30 mouse cellular contexts compared by ENCODE assay signal in genomic region chr14:103741216-103741615, GRCm38 (mm10).
A peak's percentile ranks its signal among the peaks of the same experiment; 100 is the strongest.
DNase-seq lines count a peak whose midpoint lies in the region; ATAC-seq and TF ChIP-seq lines count a peak whose summit lies in the region.
"Had no signal": no experiment of that assay in that cellular context is flagged by ENCODE, and none has a peak within 500 bp of the region (broad histone marks: within the 10 kb centered on the region; RNA-seq: fewer than 3 reads in every experiment).

No protein-coding gene starts in this region.

- H3K36me3 ChIP-seq in heart, adult 2 months (ENCODE audit: control insufficient read depth, insufficient read depth, low read length) = no peaks in the 10 kb centered on the region
- H3K36me3 ChIP-seq in heart, embryonic 11.5 days (ENCODE audit: control insufficient read depth, insufficient read depth, low read length) = no peaks in the 10 kb centered on the region
- H3K36me3 ChIP-seq in kidney, postnatal 0 days (ENCODE audit: insufficient read depth, low read length) = no peaks in the 10 kb centered on the region
- no peaks in the 10 kb centered on the region for H3K36me3 ChIP-seq in hindbrain, embryonic 14.5 days (replicated peaks; ENCODE audit: control insufficient read depth, insufficient read depth)
- H3K36me3 ChIP-seq: embryonic facial prominence, embryonic 13.5 days; forebrain, embryonic 12.5 days; heart, embryonic 10.5 days; hindbrain, embryonic 13.5 days; limb, embryonic 13.5 days; liver, embryonic 13.5 days; lung, embryonic 15.5 days; midbrain, embryonic 10.5 days; neural tube, embryonic 13.5 days had no signal

- no peak overlapping the region for H3K9ac ChIP-seq in heart, adult 2 months (ENCODE audit: low read depth, low read length)
- no peak overlapping the region for H3K9ac ChIP-seq in heart, embryonic 11.5 days (ENCODE audit: low read depth, low read length)
- H3K9ac ChIP-seq in kidney, postnatal 0 days (ENCODE audit: low read depth, low read length) = no peak overlapping the region
- no peak overlapping the region for H3K9ac ChIP-seq in hindbrain, embryonic 14.5 days
- H3K9ac ChIP-seq: embryonic facial prominence, embryonic 13.5 days; forebrain, embryonic 12.5 days; hindbrain, embryonic 13.5 days; limb, embryonic 13.5 days; liver, embryonic 13.5 days; lung, embryonic 15.5 days; neural tube, embryonic 13.5 days had no signal

- intact Hi-C loops in heart, adult 2 months (cut with DNase I) = loop anchor here (10.0 kb wide), 1 partner anchor 74 kb away; no protein-coding TSS in a partner anchor

- no peaks in the 10 kb centered on the region for H3K27me3 ChIP-seq in heart, adult 2 months (ENCODE audit: control insufficient read depth, insufficient read depth, low read length)
- H3K27me3 ChIP-seq in heart, embryonic 11.5 days (ENCODE audit: control insufficient read depth, insufficient read depth, low read length) = no peaks in the 10 kb centered on the region
- H3K27me3 ChIP-seq in kidney, postnatal 0 days (ENCODE audit: insufficient read depth, low read length) = no peaks in the 10 kb centered on the region
- no peaks in the 10 kb centered on the region for H3K27me3 ChIP-seq in hindbrain, embryonic 14.5 days (ENCODE audit: control insufficient read depth, insufficient read depth, low read length)
- H3K27me3 ChIP-seq: embryonic facial prominence, embryonic 13.5 days; forebrain, embryonic 12.5 days; hindbrain, embryonic 13.5 days; limb, embryonic 13.5 days; liver, embryonic 13.5 days; lung, embryonic 15.5 days; neural tube, embryonic 13.5 days; Patski had no signal

- H3K4me1 ChIP-seq in heart, adult 2 months (ENCODE audit: control insufficient read depth, insufficient read depth, low read length) = no peaks in the 10 kb centered on the region
- no peaks in the 10 kb centered on the region for H3K4me1 ChIP-seq in heart, embryonic 11.5 days (ENCODE audit: control insufficient read depth, insufficient read depth, low read length)
- H3K4me1 ChIP-seq in kidney, postnatal 0 days (replicated peaks; ENCODE audit: insufficient read depth, low read length) = no peaks in the 10 kb centered on the region
- H3K4me1 ChIP-seq in hindbrain, embryonic 14.5 days (replicated peaks; ENCODE audit: control insufficient read depth, insufficient read depth, low read length) = no peaks in the 10 kb centered on the region
- H3K4me1 ChIP-seq: embryonic facial prominence, embryonic 13.5 days; forebrain, embryonic 12.5 days; heart, embryonic 10.5 days; hindbrain, embryonic 13.5 days; limb, embryonic 13.5 days; liver, embryonic 13.5 days; lung, embryonic 15.5 days; midbrain, embryonic 10.5 days; neural tube, embryonic 13.5 days had no signal

- no peak for ATAC-seq in heart, embryonic 11.5 days (replicated peaks; ENCODE audit: insufficient number of reproducible peaks, low FRiP score, low TSS enrichment)
- no peak for ATAC-seq in kidney, postnatal 0 days (replicated peaks; ENCODE audit: low FRiP score, low read depth)
- no peak for ATAC-seq in hindbrain, embryonic 14.5 days (ENCODE audit: low FRiP score)
- ATAC-seq: inflammation-experienced regulatory T-cells, adult 6 months; midbrain, embryonic 16.5 days; Patski had no signal

- DNase-seq in heart, adult 2 months = no peak
- no peak for DNase-seq in layer of hippocampus, adult 2 months (ENCODE audit: low spot score in 2 of 2)
- no peak for DNase-seq in layer of hippocampus, adult 9-11 months
- DNase-seq in kidney, postnatal 0 days (ENCODE audit: low spot score) = no peak
- peak; percentile 27 to 48 for DNase-seq in kidney, postnatal 4 days
- no peak for DNase-seq in hindbrain, embryonic 14.5 days (ENCODE audit: low spot score)
- DNase-seq: adrenal gland, adult 2 months; cerebellum, adult 18-20 months; cerebellum, postnatal 14 days; heart, postnatal 14 days; layer of hippocampus, postnatal 36 days; liver, embryonic 13.5 days; retina, postnatal 1 day; right cerebral cortex, postnatal 25 days; spleen, adult 18-20 months; thymus, postnatal 14 days had no signal

- no peak for TF ChIP-seq EP300 in heart, adult 2 months (IDR thresholded peaks at IDR 0.05; ENCODE audit: insufficient read depth, low read depth, low read length)

- no peak overlapping the region for H3K4me3 ChIP-seq in heart, adult 2 months
- no peak overlapping the region for H3K4me3 ChIP-seq in heart, embryonic 11.5 days (ENCODE audit: low read depth, low read length)
- H3K4me3 ChIP-seq in layer of hippocampus, adult 2 months = no peak overlapping the region
- no peak overlapping the region for H3K4me3 ChIP-seq in kidney, postnatal 0 days (replicated peaks; ENCODE audit: low read depth, low read length)
- H3K4me3 ChIP-seq in hindbrain, embryonic 14.5 days (replicated peaks; ENCODE audit: low read length) = no peak overlapping the region
- H3K4me3 ChIP-seq: embryonic facial prominence, embryonic 13.5 days; erythroblast, embryonic 14.5 days; forebrain, embryonic 12.5 days; heart, embryonic 10.5 days; hindbrain, embryonic 13.5 days; limb, embryonic 13.5 days; liver, embryonic 13.5 days; lung, embryonic 15.5 days; midbrain, embryonic 10.5 days; myocyte; neural tube, embryonic 13.5 days had no signal

- 78% methylated on average over 7 of the region's 7 CpGs for WGBS in heart, adult 2 months
- WGBS in heart, embryonic 11.5 days (ENCODE audit: insufficient replicate concordance) = 78% methylated on average over 7 of the region's 7 CpGs
- WGBS in kidney, postnatal 0 days = 77% methylated on average over 7 of the region's 7 CpGs
- WGBS in hindbrain, embryonic 14.5 days = 86% methylated on average over 7 of the region's 7 CpGs

- TF ChIP-seq POLR2A in heart, adult 2 months (IDR thresholded peaks at IDR 0.05; ENCODE audit: insufficient read depth, low read depth, low read length) = no peak

- H3K27ac ChIP-seq in heart, adult 2 months = peak overlapping the region; percentile 70; the same call in 1 of the 2 replicates
- no peak overlapping the region for H3K27ac ChIP-seq in heart, embryonic 11.5 days (ENCODE audit: low read depth, low read length)
- H3K27ac ChIP-seq in layer of hippocampus, adult 2 months = no peak overlapping the region
- H3K27ac ChIP-seq in kidney, postnatal 0 days = no peak overlapping the region
- H3K27ac ChIP-seq in hindbrain, embryonic 14.5 days = no peak overlapping the region
- H3K27ac ChIP-seq: embryonic facial prominence, embryonic 13.5 days; forebrain, embryonic 12.5 days; heart, embryonic 10.5 days; hindbrain, embryonic 13.5 days; limb, embryonic 13.5 days; liver, embryonic 13.5 days; lung, embryonic 15.5 days; midbrain, embryonic 10.5 days; neural tube, embryonic 13.5 days had no signal

- peak; percentile 38 for TF ChIP-seq CTCF in heart, adult 2 months (IDR thresholded peaks at IDR 0.05)
- peak; percentile 12; the same call in 1 of the 2 replicates for TF ChIP-seq CTCF in layer of hippocampus, adult 2 months (conservative IDR thresholded peaks at IDR 0.05)
- peak; percentile 22; the same call in 1 of the 2 replicates for TF ChIP-seq CTCF in kidney, postnatal 0 days (IDR thresholded peaks at IDR 0.05; ENCODE audit: low read depth)

- no peaks in the 10 kb centered on the region for H3K79me2 ChIP-seq in heart, adult 2 months (replicated peaks; ENCODE audit: control insufficient read depth, insufficient read depth, low read length)

- no peak overlapping the region for H3K4me2 ChIP-seq in heart, embryonic 11.5 days
- no peak overlapping the region for H3K4me2 ChIP-seq in kidney, postnatal 0 days (ENCODE audit: low read length)
- no peak overlapping the region for H3K4me2 ChIP-seq in hindbrain, embryonic 14.5 days (replicated peaks)
- H3K4me2 ChIP-seq: embryonic facial prominence, embryonic 13.5 days; forebrain, embryonic 12.5 days; hindbrain, embryonic 13.5 days; limb, embryonic 13.5 days; liver, embryonic 13.5 days; lung, embryonic 15.5 days; neural tube, embryonic 13.5 days had no signal

- no peaks in the 10 kb centered on the region for H3K9me3 ChIP-seq in heart, embryonic 11.5 days (replicated peaks; ENCODE audit: control insufficient read depth, low read length)
- H3K9me3 ChIP-seq in kidney, postnatal 0 days (replicated peaks; ENCODE audit: low read length) = no peaks in the 10 kb centered on the region
- no peaks in the 10 kb centered on the region for H3K9me3 ChIP-seq in hindbrain, embryonic 14.5 days (ENCODE audit: control insufficient read depth, low read length)
- H3K9me3 ChIP-seq: embryonic facial prominence, embryonic 13.5 days; forebrain, embryonic 12.5 days; heart, embryonic 10.5 days; hindbrain, embryonic 13.5 days; limb, embryonic 13.5 days; liver, embryonic 13.5 days; lung, embryonic 15.5 days; midbrain, embryonic 10.5 days; neural tube, embryonic 13.5 days had no signal

Comparison
In these comparisons a context has a peak if more than half of its experiments do, and no peak if none do; other contexts are left out.
1. DNase-seq: peak in kidney, postnatal 4 days (2 of 2); none in heart, adult 2 months (0 of 2), layer of hippocampus, adult 2 months (0 of 2), layer of hippocampus, adult 9-11 months (single experiment), kidney, postnatal 0 days (single experiment) and hindbrain, embryonic 14.5 days (single experiment).
2. Peak in every context shown above with its lines, with median percentiles within 50 percentile points of each other: CTCF ChIP-seq.